Mouse (Mus musculus): Measurements from ENCODE around the gene Gsk3b.
A peak's percentile ranks its signal among the peaks of the same experiment; 100 is the strongest.
"Not testable (repeated sequence)": the region's sequence is repeated elsewhere in the genome, so short reads cannot be mapped to it uniquely, and the experiment has no call there.

The Gsk3b gene

DNA sequence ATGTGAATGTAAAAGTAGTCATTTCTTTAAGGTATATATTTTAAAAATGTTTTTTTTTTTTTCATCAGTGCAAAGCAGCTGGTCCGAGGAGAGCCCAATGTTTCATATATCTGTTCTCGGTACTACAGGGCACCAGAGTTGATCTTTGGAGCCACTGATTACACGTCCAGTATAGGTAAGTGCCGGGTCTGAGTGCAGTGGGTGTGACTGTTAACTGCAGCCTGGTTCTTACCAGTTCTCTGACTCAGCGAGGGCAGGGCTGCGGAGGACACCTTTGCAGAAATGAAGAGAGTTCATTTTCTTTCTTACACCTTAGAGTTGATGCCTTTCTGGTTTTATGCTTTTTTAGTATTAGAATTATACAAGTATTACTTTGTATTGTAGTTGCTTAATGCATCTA is 102.7 kb downstream of the Gsk3b start:
- no peak for DNase-seq

DNA sequence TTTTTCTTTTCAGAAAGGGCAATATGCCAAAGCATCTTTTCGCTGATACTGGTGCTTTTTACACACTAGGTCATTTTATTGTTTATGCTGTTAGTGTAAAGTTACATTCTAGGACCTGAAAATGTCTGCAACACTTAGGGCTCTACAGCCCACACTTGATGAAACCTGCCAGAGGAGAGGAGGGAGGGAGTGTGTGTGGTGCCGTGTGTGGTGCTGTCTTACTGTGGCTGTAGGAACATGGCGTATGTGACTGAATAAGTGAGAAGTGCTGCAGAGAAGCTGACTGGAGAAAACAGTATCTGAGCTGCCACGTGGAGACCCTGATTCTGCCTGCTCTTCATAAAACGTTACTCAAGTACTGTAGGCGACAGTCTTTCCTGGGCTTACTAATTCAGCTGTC is 103.8 kb downstream of the Gsk3b start:
- DNase-seq, result no peak

DNA sequence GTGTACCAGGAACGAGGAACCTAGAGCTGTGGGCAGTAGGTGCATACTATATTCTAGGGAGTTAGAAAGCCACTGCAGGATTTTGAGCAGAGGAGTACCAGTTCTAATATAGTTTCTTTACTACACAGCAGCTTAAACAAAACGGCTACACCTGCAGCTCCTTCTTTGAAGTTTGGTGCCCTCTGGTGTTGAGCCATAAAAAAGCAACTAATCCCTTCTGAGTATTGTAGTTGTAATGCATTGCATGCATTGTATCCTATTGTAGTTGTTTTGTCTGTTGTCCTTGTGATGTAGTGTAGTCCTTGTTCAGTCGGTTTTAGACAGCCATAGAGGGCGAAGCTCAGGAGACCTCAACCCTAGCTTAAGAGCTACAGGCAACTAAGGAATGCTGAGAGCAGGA is 108.5 kb downstream of the Gsk3b start:
- DNase-seq, result peak; percentile 52 to 79

DNA sequence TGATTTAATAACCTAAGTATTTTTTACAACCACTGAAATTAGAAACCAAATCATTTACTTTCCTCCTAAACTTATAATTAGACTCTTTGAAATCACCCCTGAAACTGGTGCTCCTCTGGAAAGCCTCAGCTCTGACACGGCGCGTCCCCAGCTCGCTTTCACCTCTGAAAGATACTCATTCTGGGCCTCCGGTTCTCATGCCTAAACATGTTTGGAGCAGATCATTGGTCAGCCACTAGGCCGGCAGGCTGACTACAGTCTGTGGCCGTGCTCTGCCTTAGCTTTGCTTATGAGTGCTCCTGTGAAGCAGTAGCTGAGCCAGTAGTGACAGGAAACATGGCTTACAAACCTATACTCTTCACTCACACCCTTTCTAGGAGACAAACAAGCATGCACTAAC is 116.5 kb downstream of the Gsk3b start:
- no peak for DNase-seq

DNA sequence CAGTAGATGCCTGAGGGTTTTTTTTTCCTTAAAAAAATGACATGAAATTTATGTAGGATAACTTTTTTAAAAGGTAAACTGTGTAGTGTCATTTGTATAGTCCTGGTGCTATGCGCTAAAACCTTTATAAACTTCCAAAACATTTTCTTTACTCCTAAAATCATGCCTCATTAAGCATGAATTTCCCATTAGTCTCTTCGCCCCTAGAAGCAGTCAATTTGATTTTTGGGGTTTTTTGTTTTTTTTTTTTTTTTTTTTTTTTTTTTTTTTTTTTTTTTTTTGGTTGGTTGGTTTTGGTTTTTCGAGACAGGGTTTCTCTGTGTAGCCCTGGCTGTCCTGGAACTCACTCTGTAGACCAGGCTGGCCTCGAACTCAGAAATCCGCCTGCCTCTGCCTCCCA is 133.7 kb downstream of the Gsk3b start:
- DNase-seq, result not testable (repeated sequence)

DNA sequence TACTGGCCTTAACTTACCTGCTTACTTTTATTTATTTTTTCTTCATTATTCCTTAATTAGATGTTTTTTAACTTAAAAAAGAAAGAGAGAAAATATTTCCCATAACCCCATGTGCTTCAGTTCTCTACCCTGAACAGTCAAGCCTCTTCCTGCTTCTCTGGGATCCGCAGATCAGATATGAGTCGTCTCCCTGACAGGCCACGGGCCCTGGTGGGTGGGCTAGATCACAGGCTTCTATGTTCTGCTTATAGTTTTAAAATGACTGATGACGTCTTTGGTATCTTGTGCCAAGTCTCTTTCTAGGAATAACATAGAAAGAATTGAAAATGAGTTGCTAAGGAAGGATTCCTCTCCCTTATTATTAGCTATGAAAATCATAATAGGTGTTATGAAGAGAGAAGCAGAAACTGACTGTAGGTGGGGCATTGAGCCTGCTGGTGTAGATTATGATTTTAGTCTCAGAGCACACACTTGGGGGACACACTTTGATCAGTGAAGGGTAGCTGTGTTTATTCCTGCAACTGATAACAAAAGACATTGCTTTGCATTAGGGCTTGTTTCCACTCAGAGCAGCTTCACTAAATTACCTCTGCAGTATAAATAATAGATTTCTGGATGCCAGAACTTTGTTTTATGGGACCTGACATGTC is 148.3 kb downstream of the Gsk3b start:
- no peak for DNase-seq

DNA sequence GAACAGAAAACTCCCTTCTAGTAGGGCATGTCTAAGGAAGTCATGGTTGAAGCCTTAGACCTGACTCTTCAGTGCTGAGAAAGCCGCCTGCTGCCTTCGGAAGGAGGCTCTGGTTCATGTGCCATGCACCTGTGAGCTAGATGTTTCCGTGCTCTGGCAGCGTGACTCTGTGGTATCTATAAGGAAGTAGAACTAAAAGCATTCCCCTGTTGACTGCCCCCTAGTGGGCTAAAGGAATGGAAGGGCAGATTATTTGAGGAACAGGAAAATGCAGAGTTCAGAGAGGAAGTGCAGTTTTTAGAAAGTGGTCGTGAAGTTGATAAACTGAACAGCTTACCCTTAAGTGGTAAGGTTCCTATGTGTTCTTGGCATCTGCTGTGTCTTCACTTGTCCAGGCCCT is 150.9 kb downstream of the Gsk3b start:
- DNase-seq, result peak; percentile 12 to 28

DNA sequence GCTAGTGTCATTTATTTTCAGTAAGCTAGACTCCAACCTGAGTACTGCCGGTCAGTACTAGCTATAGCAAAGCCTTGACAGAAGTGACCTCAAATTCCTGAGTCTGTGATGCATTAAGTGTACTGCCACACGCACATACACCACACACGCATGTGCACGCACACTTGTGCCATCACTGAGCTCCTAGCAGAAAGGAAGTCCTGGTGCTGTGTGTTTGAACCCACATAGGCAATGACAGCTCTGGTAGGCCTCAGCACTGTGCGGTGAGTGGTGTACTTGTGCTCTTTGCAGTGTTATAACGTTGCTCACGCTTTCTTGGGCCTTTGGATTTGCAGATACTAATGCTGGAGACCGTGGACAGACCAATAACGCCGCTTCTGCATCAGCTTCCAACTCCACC is 151.4 kb downstream of the Gsk3b start:
- no peak for DNase-seq

DNA sequence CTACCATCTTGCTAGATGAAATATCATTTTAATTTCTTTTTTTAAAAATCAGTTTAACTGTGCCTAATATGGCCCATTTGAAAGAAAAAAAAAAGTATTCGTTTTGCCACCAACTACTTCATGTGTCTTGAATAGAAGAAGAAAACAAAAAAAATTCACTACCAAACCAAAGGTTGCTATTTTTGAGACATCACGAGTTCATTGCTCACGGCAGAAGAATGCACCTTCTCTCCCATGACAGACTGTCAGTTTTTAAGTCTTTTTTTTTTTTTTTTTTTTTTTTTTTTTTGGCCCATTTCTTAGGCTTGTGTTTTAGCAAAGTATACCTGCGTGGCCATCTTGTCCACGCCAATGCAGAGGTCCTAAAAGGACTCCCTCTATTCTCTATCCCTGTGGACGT is 155.3 kb downstream of the Gsk3b start:
- DNase-seq, result no peak

DNA sequence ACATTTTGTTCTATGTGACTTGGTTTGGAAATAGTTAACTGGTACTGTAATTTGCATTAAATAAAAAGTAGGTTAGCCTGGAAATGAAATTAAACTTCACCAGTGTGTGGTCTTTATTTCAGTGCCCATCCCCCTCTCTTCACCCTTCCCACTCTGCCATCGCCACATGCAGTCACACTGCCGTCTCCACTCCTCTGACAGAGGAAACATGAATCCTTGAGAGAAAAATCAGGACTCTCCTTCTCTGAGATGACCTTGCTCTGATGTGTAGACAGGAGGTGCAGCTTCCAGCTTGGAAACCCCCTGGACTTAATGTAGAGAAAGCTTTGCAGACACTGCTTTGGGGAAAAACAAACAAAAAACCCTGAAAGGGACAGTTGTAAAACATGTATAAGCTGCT is 156.6 kb downstream of the Gsk3b start:
- DNase-seq, result no peak

DNA sequence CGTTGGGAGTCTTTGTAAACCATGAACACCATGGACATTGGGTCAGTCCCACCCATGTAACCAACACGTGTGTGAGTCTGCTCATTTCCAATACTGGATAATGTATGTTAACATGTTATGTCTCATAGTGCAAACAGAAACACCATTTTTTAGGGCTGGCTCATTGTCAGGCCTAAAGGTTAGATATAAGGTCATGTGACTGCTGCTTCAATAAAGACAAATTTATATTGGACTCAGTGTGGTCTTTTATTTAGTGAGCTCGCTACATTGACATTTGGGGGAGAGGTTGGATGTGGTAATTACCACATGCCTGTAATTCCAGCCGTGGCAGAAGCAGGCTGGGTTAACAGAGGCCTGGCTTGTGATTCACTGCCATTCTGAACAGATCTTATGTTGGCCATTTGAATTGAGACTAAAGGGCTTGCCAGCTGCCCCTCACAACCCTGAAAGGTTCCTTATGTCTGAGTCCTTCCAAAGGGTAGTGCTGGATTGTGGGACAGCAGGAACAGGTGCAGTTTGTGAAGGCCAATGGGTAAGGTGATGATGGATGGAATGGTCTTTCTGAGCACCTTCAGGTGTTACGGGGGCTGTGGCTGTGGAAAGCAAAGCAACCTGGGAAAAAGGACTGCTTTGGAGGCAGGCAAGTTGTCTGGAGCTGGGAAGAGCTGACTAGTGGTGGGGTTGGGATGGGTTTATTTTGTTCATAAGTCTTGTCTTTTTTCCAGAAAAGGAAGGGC is 157.2 kb downstream of the Gsk3b start:
- DNase-seq, result no peak

DNA sequence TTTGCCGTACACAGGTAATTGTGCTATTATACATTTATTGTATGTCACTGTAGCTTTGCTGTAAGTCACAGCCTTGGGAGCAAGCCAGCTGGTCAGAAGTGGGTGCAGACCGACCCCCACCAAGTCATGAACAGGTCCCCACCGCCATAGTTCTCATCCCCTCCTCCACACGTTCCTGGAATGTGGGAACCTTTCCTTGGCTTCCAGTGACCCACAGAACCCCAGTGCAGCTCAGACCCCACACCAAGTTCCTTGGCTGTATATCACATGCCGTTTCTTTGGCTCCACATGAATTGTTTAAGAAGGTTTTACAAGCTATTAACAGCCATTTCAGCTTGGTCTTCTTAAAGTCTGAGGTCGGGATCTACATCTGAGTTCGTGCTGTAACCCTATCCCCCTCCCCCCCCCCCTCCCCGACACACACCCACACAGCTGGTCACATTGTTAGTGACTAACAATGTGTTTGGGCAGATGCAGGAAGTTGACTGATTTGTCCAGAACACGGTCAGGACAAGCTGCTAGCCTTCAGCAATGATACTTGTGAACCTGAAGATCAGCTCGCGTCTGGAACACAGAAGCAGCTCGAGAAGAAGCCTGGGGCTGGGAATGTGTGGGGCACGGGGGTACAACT is 159.6 kb downstream of the Gsk3b start:
- DNase-seq, result no peak

DNA sequence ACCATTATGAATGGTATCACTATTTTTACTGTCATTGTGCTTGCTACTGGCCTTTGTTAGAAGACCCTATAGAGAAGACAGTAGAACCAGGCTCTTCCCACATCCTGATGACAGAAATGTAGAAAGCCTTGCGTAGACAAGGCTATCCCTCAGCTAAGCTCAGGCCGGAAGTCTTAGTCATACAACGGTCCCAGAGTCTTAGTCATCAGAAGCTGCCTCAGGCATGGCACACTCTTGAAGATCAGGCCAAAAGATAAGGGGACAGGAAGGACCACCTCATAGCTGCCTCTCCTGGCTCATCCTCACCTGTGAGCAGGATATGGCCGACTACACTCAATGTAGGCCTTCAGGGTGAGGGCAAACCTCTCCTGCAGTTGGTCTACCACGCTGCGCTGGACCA is 161.7 kb downstream of the Gsk3b start:
- DNase-seq, result no peak

DNA sequence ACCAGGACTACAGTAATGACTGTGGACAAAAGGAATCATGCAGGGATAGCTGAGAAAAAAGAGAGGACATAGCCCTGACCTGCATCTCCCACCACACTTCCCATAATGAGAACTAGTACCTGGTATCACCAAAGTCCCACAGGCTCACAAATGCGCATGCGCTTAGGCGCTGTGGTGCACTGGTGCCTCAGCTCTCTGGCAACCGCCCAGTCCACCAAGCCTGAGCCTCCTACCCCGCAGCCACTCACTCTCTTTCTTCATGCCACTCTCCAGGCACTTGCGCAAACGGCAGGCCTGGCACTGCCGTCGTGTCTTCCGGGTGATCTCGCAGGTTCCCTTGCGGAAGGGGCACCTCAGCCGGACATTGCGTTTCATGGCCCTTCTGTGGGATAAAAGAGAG is 165.2 kb downstream of the Gsk3b start:
- DNase-seq, result no peak

DNA sequence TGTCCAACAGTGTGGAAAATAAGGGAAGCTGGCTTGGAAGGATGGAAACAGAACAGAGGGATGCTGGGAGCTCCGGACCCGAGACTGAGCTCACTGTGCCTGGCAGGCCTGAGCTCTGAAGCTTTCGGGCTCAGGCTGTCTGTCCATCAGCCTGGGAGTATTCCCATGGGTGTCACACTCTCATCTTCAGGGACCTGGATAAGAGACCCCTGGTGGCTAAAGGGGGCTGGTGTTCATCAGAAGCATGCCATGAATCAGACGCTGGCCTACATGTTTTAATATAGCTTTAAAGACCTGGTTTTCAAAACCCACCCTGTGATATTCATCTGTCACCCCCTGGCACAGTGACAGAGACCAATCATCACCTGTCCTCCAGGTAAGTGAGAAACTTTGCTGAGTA is 166.3 kb downstream of the Gsk3b start:
- DNase-seq, result no peak

DNA sequence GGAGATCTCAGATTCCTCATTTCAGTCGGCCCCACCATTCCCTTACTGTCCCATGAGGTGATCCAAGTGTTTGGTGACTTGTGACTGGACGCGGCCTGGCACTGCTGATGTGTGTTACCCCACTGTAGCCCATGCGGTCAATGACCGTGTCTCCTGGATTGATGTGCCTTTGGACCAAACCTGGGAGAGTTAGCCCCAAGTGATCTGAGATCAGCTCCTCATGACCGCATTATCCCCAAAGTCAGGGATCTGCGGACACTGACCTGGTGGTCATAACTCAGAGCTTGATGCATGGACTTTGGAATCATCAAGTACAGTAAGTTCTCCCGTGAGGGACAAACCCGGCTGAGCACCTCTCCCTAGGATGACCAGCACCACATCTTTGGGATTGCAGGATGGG is 167.1 kb downstream of the Gsk3b start:
- DNase-seq, result no peak

DNA sequence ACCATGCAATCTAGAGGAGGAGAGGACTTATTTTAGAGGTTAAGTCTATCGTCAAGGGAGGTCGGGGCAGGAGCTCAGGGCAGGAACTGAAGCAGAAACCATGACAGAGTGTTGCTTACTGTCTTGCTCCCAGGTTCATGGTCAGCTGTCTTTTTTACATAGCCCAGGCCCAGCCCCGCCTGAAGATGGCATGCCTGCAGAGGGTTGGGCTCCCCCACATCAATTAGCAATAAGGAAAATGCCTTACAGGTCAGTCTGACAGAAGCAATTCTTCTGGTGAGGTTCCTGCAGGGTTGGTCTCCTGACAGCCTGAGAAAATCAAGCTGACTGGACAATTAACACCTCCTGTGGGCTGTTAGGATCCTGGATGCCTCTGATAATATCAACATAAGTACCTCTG is 182.8 kb downstream of the Gsk3b start:
- DNase-seq, result no peak

DNA sequence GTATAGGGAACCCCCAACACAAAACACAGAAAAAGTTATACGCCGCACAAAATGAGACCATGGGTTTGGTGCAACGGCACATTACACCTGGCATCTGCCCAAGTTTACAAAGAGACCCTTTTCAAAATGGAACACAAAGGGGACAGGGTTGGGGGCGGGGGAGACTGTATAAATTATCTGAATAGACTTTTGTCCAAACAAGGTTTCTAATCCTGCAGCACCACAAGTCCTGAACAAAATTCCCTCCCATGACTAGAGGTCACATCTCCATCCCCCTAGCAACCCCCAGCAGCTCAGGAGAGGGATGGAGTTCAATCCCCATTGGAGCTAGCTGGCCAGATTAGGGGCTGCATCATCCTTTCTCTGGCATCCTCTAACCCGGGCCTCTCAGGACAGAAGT is 183.7 kb downstream of the Gsk3b start:
- no peak for DNase-seq

DNA sequence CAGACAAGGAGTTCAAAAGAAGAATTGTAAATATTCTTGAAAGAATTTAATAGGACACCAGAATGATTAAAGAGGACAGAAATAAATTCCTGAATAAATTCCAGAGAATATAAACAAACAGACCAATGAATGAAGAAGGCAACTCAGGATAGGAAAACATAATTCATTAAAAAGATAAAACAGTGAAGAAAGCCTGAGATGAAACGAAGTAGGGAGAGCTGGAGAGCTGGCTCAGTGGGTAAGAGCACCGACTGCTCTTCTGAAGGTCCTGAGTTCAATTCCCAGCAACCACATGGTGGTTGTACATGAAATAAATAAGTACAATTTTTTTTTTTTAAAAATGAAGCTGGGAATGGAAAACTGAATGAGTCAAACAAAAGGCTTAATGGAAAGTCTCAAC is 185.9 kb downstream of the Gsk3b start:
- DNase-seq, result no peak

DNA sequence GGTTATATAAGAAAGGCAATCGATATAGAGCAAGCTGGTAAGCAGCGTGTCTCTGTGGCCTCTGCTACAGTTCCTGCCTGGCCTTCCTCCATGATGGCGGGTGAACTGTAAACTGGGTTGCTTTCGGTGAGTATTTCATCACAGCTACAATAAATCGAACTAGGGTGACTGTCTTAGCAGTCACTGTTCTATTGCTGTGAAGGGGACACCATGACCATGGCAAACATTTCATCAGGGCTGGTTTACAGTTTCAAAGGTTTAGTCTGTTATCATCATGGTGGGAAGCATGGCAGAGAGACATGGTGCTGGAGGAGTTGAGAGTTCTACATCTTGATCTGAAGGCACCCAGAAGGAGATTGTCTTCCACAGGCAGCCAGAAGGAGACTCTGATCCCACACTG is 191.0 kb downstream of the Gsk3b start:
- no peak for DNase-seq

DNA sequence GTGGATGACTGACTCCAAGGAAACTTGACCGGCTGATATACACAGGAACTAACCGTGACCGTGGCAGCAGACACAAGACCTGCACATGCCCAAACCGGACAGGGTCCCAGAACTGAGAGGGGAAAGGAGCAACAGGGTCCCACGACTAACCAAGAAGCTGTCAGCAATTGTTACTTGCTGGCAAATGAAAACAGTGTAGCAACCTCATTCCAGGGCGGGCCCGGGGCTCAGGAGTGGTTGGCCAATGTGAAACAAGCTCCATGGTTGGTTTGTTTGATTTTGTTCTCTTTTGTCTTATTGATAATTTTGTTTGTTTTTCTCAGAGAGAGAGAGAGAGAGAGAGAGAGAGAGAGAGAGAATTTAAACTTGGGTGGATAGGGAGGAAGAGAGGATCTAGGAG is 192.2 kb downstream of the Gsk3b start:
- no peak for DNase-seq

DNA sequence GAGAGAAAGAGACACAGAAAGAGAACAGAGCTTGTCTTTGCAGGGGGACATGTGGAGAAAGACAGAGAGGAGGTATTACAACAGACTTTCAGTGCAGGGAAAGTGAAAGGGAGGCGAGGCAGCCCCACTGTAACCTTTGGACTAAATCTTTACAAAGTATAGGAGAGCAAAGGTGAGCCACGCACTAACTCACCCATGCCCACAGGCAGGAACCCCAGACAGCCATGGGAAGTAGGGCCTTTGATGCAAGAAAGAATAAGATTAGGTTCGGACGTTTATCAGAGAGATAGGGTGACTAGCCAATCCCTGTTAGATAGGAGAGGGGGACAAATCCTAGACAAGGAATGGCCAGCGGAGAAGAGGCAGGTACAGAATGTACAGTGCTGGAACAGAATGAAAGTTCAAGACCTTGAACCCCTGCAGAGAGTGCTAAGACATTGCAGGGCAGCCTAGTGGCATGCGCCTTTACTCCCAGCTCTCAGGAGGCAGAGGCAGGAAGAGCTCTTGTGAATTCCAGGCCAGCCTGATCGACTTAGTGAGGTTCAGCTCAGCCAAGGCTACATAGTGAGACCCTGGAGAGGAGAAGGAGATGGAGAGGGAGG is 193.9 kb downstream of the Gsk3b start:
- no peak for DNase-seq

DNA sequence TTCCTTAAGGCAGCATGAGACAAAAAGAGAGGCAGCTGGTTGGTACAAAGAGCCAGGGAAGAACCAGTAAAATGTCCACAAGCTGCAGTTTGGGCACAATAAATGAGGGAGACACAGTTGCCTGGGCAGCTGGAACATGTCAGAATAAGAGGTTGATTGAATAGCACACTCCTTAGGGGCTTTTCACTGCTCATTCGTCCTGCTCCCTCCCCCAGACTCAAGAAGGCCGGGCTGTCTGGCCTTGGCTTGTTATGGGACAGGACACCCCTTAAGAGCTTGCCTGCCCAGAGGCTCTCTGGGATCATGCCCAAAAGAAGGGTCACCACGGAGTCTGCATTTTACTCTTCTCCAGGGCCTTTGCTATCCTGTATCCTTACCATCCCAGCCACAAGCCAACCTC is 194.5 kb downstream of the Gsk3b start:
- no peak for DNase-seq

DNA sequence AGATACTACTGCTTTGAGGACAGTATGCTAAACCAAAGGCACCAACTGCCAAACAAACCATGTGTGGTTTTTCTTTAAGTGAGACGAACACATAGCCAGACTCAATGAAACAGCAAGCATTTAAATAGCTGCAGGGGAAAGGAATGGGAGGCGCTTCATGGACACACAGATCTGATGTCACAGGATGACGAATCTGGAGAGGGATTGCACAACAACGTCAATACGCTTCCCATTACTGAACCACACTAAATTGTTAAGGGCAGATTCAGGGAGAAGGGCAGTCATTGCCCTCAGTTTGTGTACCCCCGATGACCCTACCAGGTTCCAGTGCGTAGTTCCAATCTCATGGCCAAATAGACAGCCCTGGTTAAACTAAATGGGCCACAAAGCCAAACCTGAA is 197.0 kb downstream of the Gsk3b start:
- no peak for DNase-seq
